Mouse (Mus musculus) spleen, postnatal 14 days (tissue): Measurements from ENCODE around the gene Aox4.

ENCODE experiments used
- DNase-seq, 2 experiments: peaks; one replicate each; pipeline ENCODE4 v3.0.0; 2021 to 2022; ENCODE audit warnings: low spot score in 2 of 2

Aox4 gene

GRCm38 (mm10) chr1:58301073-58301472, 90.9 kb downstream of the Aox4 start:
- no peak for DNase-seq

GRCm38 (mm10) chr1:58302015-58302414, 91.8 kb downstream of the Aox4 start:
- DNase-seq, result no peak

- DNase-seq, result no peak
Observed at GRCm38 (mm10) chr1:58303009-58303408, 92.8 kb downstream of the Aox4 start.

GRCm38 (mm10) chr1:58303726-58304125, 93.5 kb downstream of the Aox4 start:
- peak; percentile 26 to 32 for DNase-seq

- DNase-seq, result no peak
Observed at GRCm38 (mm10) chr1:58304296-58304695, 94.1 kb downstream of the Aox4 start.

GRCm38 (mm10) chr1:58307181-58307580, 97.0 kb downstream of the Aox4 start:
- DNase-seq, result no peak

GRCm38 (mm10) chr1:58308594-58308993, 98.4 kb downstream of the Aox4 start:
- DNase-seq, result no peak

GRCm38 (mm10) chr1:58309853-58310252, 99.7 kb downstream of the Aox4 start:
- no peak for DNase-seq

- DNase-seq, result no peak
Observed at GRCm38 (mm10) chr1:58311221-58311864, 101.1 kb downstream of the Aox4 start.

GRCm38 (mm10) chr1:58313173-58313572, 103.0 kb downstream of the Aox4 start:
- DNase-seq, result no peak

GRCm38 (mm10) chr1:58315532-58315931, 105.3 kb downstream of the Aox4 start:
- DNase-seq, result no peak
